ENCODE assay signal across 8 mouse cellular contexts in the genomic region with DNA sequence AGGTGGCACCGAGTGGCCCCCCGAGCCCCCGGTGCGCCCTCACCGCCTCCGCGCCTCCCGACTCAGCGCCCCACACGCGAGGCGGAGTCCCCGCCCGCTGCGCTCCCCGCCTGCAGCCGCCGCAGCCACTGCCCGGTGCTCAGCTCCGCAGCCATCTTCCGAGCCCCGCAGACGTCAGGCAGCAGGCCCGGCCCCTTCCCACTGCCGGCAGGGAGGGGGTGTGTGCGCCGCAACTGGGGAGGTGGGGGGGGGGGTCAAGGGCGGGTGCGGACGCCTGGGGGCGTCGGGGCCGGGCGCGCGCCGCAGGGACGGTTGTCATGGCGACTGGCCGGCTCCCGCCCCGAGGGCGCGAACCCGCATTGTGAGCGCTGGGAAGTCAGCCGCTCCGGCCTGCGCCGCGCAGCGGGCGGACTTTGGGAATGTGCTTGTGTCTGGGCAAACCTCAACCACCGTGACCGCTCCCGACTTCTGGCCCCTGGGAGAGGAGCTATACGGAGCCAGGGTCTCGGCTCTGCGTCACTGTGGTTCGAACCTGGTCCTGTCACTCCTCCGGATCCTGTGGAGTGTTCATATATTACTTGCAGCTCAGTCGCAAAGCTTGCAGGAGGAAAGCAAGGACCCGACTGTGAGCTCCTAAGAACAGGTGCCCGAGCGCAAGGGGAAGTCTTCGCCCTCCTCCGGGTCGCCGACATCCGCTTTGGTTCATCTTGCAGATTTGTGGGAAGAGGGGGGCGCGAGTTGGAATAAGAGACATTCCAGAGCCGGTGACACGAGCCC. TPM values are rescaled to one million over a fixed set of nuclear protein-coding genes. Genes with fewer than 3 reads are reported as not detected.
DNase-seq lines count a peak whose midpoint lies in the region; ATAC-seq lines count a peak whose summit lies in the region.

Gene Sgsm2, minus strand, starts transcription at position 160 of the 777 bp plus-strand sequence.

- WGBS in intestine, embryonic 16.5 days, result under 1% methylated on average over 64 of the region's 74 CpGs
- under 1% methylated on average over 62 of the region's 74 CpGs for WGBS in limb, embryonic 11.5 days
- WGBS in midbrain, embryonic 13.5 days, result under 1% methylated on average over 74 of the region's 74 CpGs

- peak; percentile 65 for DNase-seq in layer of hippocampus, adult 11-12 months (ENCODE audit: low spot score)
- no peak for DNase-seq in layer of hippocampus, adult 9-10 months (ENCODE audit: low spot score)
- DNase-seq in embryo, embryonic 9.5 days (ENCODE audit: extremely low spot score), result peak; percentile 85
- peak; percentile 42 to 64 for DNase-seq in gastrocnemius, postnatal 4 days (ENCODE audit: low spot score in 2 of 2)
- peak; percentile 77 for DNase-seq in limb, embryonic 11.5 days (ENCODE audit: low spot score)
- DNase-seq in spleen, adult 18-20 months, result peak; percentile 37 to 60

- no peaks in the 10 kb centered on the region for H3K9me3 ChIP-seq in intestine, embryonic 16.5 days (ENCODE audit: control insufficient read depth, low read length)
- no peaks in the 10 kb centered on the region for H3K9me3 ChIP-seq in limb, embryonic 11.5 days (ENCODE audit: control insufficient read depth, low read length)
- H3K9me3 ChIP-seq in midbrain, embryonic 13.5 days, result no peaks in the 10 kb centered on the region

- peak within 1 kb of the TSS; percentile 96 for H3K4me2 ChIP-seq in intestine, embryonic 16.5 days (ENCODE audit: low read depth, low read length)
- H3K4me2 ChIP-seq in limb, embryonic 11.5 days (ENCODE audit: low read depth, severe bottlenecking), result peak within 1 kb of the TSS; percentile 94
- H3K4me2 ChIP-seq in midbrain, embryonic 13.5 days (replicated peaks), result peak within 1 kb of the TSS; percentile 83

- peak; percentile 72 for ATAC-seq in intestine, embryonic 16.5 days
- peak; percentile 58 for ATAC-seq in limb, embryonic 11.5 days (ENCODE audit: insufficient number of reproducible peaks, low FRiP score, low TSS enrichment, low read depth)
- ATAC-seq in midbrain, embryonic 13.5 days, result peak; percentile 82

- peak within 1 kb of the TSS; percentile 79 for H3K4me3 ChIP-seq in intestine, embryonic 16.5 days (ENCODE audit: low read length)
- peak within 1 kb of the TSS; percentile 87 for H3K4me3 ChIP-seq in limb, embryonic 11.5 days (ENCODE audit: low read depth, low read length)
- peak within 1 kb of the TSS; percentile 91 for H3K4me3 ChIP-seq in midbrain, embryonic 13.5 days (replicated peaks)

- H3K9ac ChIP-seq in intestine, embryonic 16.5 days (ENCODE audit: low read depth, low read length), result peak within 1 kb of the TSS; percentile 81
- H3K9ac ChIP-seq in limb, embryonic 11.5 days (ENCODE audit: low read length), result peak within 1 kb of the TSS; percentile 82
- H3K9ac ChIP-seq in midbrain, embryonic 13.5 days (replicated peaks), result peak within 1 kb of the TSS; percentile 91

- peaks cover 20% of the 10 kb centered on the region for H3K4me1 ChIP-seq in intestine, embryonic 16.5 days (ENCODE audit: control insufficient read depth, insufficient read depth, low read length)
- H3K4me1 ChIP-seq in limb, embryonic 11.5 days (ENCODE audit: control insufficient read depth, insufficient read depth, low read length), result 0 out of 2 replicates have a peak, but pooled peaks cover 2% of the 10 kb centered on the region
- H3K4me1 ChIP-seq in midbrain, embryonic 13.5 days (replicated peaks), result peaks cover 40% of the 10 kb centered on the region

- peak within 1 kb of the TSS; percentile 87 for H3K27ac ChIP-seq in intestine, embryonic 16.5 days (ENCODE audit: low read length)
- H3K27ac ChIP-seq in limb, embryonic 11.5 days (replicated peaks; ENCODE audit: low read depth, low read length), result peak within 1 kb of the TSS; percentile 12; the same call in 1 of the 2 replicates
- peak within 1 kb of the TSS; percentile 94 for H3K27ac ChIP-seq in midbrain, embryonic 13.5 days

- H3K27me3 ChIP-seq in intestine, embryonic 16.5 days (replicated peaks; ENCODE audit: control insufficient read depth, insufficient read depth, low read length), result no peaks in the 10 kb centered on the region
- no peaks in the 10 kb centered on the region for H3K27me3 ChIP-seq in limb, embryonic 11.5 days (ENCODE audit: control insufficient read depth, insufficient read depth, low read length)
- no peaks in the 10 kb centered on the region for H3K27me3 ChIP-seq in midbrain, embryonic 13.5 days

- H3K36me3 ChIP-seq in intestine, embryonic 16.5 days (ENCODE audit: control insufficient read depth, insufficient read depth, low read length), result peaks cover 11% of the 10 kb centered on the region
- peaks cover 26% of the 10 kb centered on the region; the same call in 1 of the 2 replicates for H3K36me3 ChIP-seq in limb, embryonic 11.5 days (ENCODE audit: control insufficient read depth, insufficient read depth, low read length)
- peaks cover 24% of the 10 kb centered on the region for H3K36me3 ChIP-seq in midbrain, embryonic 13.5 days

RNA-seq across cellular contexts. Expression of gene Sgsm2, which starts in this region (rescaled TPM):
- 10 to 100 TPM; 10.5 to 12.0 TPM for total RNA-seq in gastrocnemius, postnatal 4 days (2021)
- 4.2 and 4.5 TPM in 2 replicates for polyA plus RNA-seq in intestine, embryonic 16.5 days (2015; fragmentation: Nextera tagmentation; extraction: Ambion mirVana)
- polyA plus RNA-seq in limb, embryonic 11.5 days (2014; fragmentation: Nextera tagmentation; extraction: Ambion mirVana), result 3.0 and 3.4 TPM in 2 replicates
- polyA plus RNA-seq in midbrain, embryonic 13.5 days (2015; fragmentation: Nextera tagmentation; extraction: Ambion mirVana), result 18.8 and 20.8 TPM in 2 replicates

Comparison
In these comparisons a context has a peak if more than half of its experiments do, and no peak if none do; other contexts are left out.
1. H3K27ac ChIP-seq: peak in every context shown above with its lines; median percentile 94 in midbrain, embryonic 13.5 days; 87 in intestine, embryonic 16.5 days; 12 in limb, embryonic 11.5 days.